Mouse (Mus musculus) hindbrain, embryonic 14.5 days (tissue): Measurements from ENCODE around the gene Tnpo2. TPM values are rescaled to one million over a fixed set of nuclear protein-coding genes. Genes with fewer than 3 reads are reported as not detected.
A peak's percentile ranks its signal among the peaks of the same experiment; 100 is the strongest.

ENCODE experiments used
- ATAC-seq: fragments of 200-750 bp; cut with Nextera tagmentation; 2 replicates; pipeline ENCODE4 v1.8.0; 2017; ENCODE audit warnings: moderate number of reproducible peaks, mild to moderate bottlenecking, moderate TSS enrichment, moderate library complexity; ENCODE audit not compliant: low FRiP score
- DNase-seq: peaks from one replicate; pipeline ENCODE4 v3.0.0-alpha.2; 2015; ENCODE audit warnings: low spot score
- H3K27ac ChIP-seq: fragments of 300-500 bp; sonication (generic); 2 replicates; pipeline ENCODE4 v1.5.1; 2014; ENCODE audit warnings: mild to moderate bottlenecking, moderate library complexity
- H3K27me3 ChIP-seq: fragments of 300-500 bp; sonication (generic); 2 replicates; pipeline ENCODE4 v1.6.1; 2014; ENCODE audit warnings: mild to moderate bottlenecking, low read length, mixed read lengths; ENCODE audit not compliant: control insufficient read depth, insufficient read depth
- H3K36me3 ChIP-seq: fragments of 300-500 bp; sonication (generic); replicated peaks from 2 replicates; pipeline ENCODE4 v1.6.1; 2014; ENCODE audit not compliant: control insufficient read depth, insufficient read depth
- H3K4me1 ChIP-seq: fragments of 300-500 bp; sonication (generic); replicated peaks from 2 replicates; pipeline ENCODE4 v1.6.1; 2014; ENCODE audit warnings: antibody characterized with exemption, low read length, mixed read lengths; ENCODE audit not compliant: control insufficient read depth, insufficient read depth
- H3K4me2 ChIP-seq: fragments of 300-500 bp; sonication (generic); replicated peaks from 2 replicates; pipeline ENCODE4 v1.6.1; 2014; ENCODE audit warnings: mild to moderate bottlenecking, moderate library complexity
- H3K4me3 ChIP-seq: fragments of 300-500 bp; sonication (generic); replicated peaks from 2 replicates; pipeline ENCODE4 v1.5.1; 2014; ENCODE audit warnings: mild to moderate bottlenecking, low read length
- H3K9ac ChIP-seq: fragments of 300-500 bp; sonication (generic); 2 replicates; pipeline ENCODE4 v1.6.1; 2014
- H3K9me3 ChIP-seq: fragments of 300-500 bp; sonication (generic); 2 replicates; pipeline ENCODE4 v1.6.1; 2016; ENCODE audit warnings: low read length; ENCODE audit not compliant: control insufficient read depth
- WGBS: fragments of 180-500 bp; shearing (Covaris S2); extraction: QIAGEN DNeasy Blood & Tissue Kit; methylation state at CpG from one replicate; pipeline ENCODE4 v1.1.7; 2014; 5-methylcytosine and 5-hydroxymethylcytosine counted together
- polyA plus RNA-seq: library from polyadenylated mRNA; unstranded; fragments of >200 nt; fragmentation: Nextera tagmentation; extraction: Ambion mirVana; gene quantifications from 2 replicates; pipeline ENCODE4 v1.2.1, GENCODE M21; 2014

Tnpo2 gene
- polyA plus RNA-seq, 1 experiment from 2014 or later = 42.4 TPM

DNA sequence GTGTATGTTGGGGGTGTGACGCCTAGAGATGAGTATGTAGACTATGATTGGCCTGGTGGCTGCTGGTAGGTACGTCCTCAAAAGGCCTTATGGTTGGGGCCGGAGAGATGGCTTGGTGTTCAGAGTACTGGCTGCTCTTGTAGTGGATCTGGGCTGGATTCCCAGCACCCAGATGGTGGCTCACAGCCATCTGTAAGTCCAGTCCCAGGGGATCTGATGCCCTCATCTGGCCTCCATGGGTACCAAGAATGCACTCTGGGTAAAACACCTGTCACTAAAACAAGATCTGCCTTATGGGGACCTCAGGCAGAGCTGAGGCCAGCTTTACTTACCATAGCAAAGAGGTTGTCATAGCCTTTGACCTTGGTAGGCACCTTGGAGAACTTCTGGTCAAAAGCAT lies 12.9 kb upstream of the Tnpo2 start:
- DNase-seq (no peak), ATAC-seq (no peak)
- H3K27ac ChIP-seq = no peak overlapping the region
- no peaks in the 10 kb centered on the region for H3K9me3 ChIP-seq
- peaks cover 53% of the 10 kb centered on the region for H3K36me3 ChIP-seq
- H3K4me2 ChIP-seq = peak overlapping the region; percentile 86
- H3K27me3 ChIP-seq = no peaks in the 10 kb centered on the region
- peaks cover 29% of the 10 kb centered on the region for H3K4me1 ChIP-seq
- WGBS = 91% methylated on average over 3 of the region's 3 CpGs
- 0 out of 2 replicates have a peak overlapping the region, but pooled peaks have one; percentile 83 for H3K9ac ChIP-seq
- H3K4me3 ChIP-seq = peak overlapping the region; percentile 88; the same call in 1 of the 2 replicates

GRCm38 (mm10) chr8:85025098-85025932 lies 11.4 kb upstream of the Tnpo2 start, which contains the start of gene Asna1:
Asna1 (minus strand) TSS chr8:85025281.
- H3K9ac ChIP-seq = peak within 1 kb of the TSS; percentile 83
- no peaks in the 10 kb centered on the region for H3K27me3 ChIP-seq
- H3K4me2 ChIP-seq = peak within 1 kb of the TSS; percentile 86
- H3K4me3 ChIP-seq = peak within 1 kb of the TSS; percentile 88
- peak; percentile 89 for ATAC-seq
- peaks cover 33% of the 10 kb centered on the region for H3K4me1 ChIP-seq
- H3K36me3 ChIP-seq = peaks cover 45% of the 10 kb centered on the region
- peak within 1 kb of the TSS; percentile 69 for H3K27ac ChIP-seq
- DNase-seq = peak; percentile 89
- no peaks in the 10 kb centered on the region for H3K9me3 ChIP-seq
- WGBS = 8% methylated on average over 30 of the region's 30 CpGs

GRCm38 (mm10) chr8:85026670-85027515 lies 9.8 kb upstream of the Tnpo2 start, which contains the start of gene Trir:
Trir (plus strand) TSS chr8:85026823.
- H3K36me3 ChIP-seq = peaks cover 45% of the 10 kb centered on the region
- peak within 1 kb of the TSS; percentile 100 for H3K9ac ChIP-seq
- no peaks in the 10 kb centered on the region for H3K27me3 ChIP-seq
- H3K4me3 ChIP-seq = peak within 1 kb of the TSS; percentile 100
- peak within 1 kb of the TSS; percentile 86 for H3K4me2 ChIP-seq
- peak; percentile 79 for ATAC-seq
- DNase-seq = peak; percentile 95
- WGBS = under 1% methylated on average over 70 of the region's 75 CpGs
- H3K9me3 ChIP-seq = no peaks in the 10 kb centered on the region
- peaks cover 33% of the 10 kb centered on the region for H3K4me1 ChIP-seq
- peak within 1 kb of the TSS; percentile 91 for H3K27ac ChIP-seq

- ATAC-seq (no peak), DNase-seq (no peak)
- WGBS = 2% methylated on average over 13 of the region's 13 CpGs
- peak overlapping the region; percentile 100 for H3K4me3 ChIP-seq
- H3K4me2 ChIP-seq = peak overlapping the region; percentile 86
- H3K9ac ChIP-seq = peak overlapping the region; percentile 100
- peaks cover 45% of the 10 kb centered on the region for H3K36me3 ChIP-seq
- no peaks in the 10 kb centered on the region for H3K27me3 ChIP-seq
- H3K27ac ChIP-seq = peak overlapping the region; percentile 91
- H3K4me1 ChIP-seq = peaks cover 33% of the 10 kb centered on the region
- no peaks in the 10 kb centered on the region for H3K9me3 ChIP-seq
These were observed 9.2 kb upstream of the Tnpo2 start for GRCm38 (mm10) chr8:85027516-85027855.

DNA sequence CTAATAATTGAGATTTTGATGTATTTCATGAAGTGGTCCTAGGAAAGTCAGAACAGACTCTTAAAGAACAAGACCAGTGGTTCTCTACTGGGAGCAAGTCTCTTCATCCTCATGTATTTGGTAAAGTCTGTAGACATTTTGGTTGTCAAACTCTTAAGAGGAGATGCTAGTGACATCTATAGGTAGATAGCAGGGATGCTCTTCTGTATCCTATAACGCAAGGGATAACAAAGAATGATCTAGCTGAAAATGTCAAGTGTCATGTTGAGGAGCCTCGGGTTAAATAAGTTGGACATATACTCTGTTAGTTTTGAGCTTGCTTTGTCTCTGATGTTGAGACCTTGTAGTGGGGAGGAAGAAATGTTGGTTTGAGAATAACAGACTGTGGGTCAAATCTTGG lies 8.8 kb upstream of the Tnpo2 start:
- H3K27ac ChIP-seq = no peak overlapping the region; the same call in 1 of the 2 replicates
- ATAC-seq (no peak), DNase-seq (peak; percentile 32)
- peaks cover 33% of the 10 kb centered on the region for H3K4me1 ChIP-seq
- 16% methylated on average over 2 of the region's 2 CpGs for WGBS
- peaks cover 45% of the 10 kb centered on the region for H3K36me3 ChIP-seq
- no peaks in the 10 kb centered on the region for H3K27me3 ChIP-seq
- no peaks in the 10 kb centered on the region for H3K9me3 ChIP-seq
- peak overlapping the region; percentile 100 for H3K4me3 ChIP-seq
- peak overlapping the region; percentile 100 for H3K9ac ChIP-seq
- H3K4me2 ChIP-seq = peak overlapping the region; percentile 86

DNA sequence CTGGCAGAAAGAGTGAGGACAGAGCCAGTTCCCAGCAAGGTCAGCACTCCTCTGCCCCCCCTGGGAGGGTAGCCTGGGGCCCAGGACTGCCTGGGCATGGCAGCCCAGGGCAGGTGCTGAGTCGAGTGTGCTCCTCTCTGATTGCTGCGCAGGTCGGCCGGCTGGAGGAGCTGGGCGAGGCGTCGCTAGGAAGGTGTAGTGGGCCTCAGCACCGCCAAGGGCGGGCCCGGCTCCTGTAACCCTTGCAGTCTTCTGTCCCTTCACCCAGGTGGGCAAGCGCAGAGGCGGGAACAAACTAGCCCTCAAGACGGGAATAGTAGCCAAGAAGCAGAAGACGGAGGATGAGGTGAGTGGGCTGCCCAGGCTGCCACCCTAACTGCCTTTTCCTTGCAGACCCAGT lies 7.4 kb upstream of the Tnpo2 start:
- no peaks in the 10 kb centered on the region for H3K9me3 ChIP-seq
- peak overlapping the region; percentile 86 for H3K4me2 ChIP-seq
- H3K4me3 ChIP-seq = no peak overlapping the region
- peaks cover 28% of the 10 kb centered on the region for H3K4me1 ChIP-seq
- ATAC-seq (no peak), DNase-seq (no peak)
- no peaks in the 10 kb centered on the region for H3K27me3 ChIP-seq
- H3K9ac ChIP-seq = peak overlapping the region; percentile 100; the same call in 1 of the 2 replicates
- 92% methylated on average over 14 of the region's 14 CpGs for WGBS
- H3K36me3 ChIP-seq = peaks cover 38% of the 10 kb centered on the region
- H3K27ac ChIP-seq = no peak overlapping the region

DNA sequence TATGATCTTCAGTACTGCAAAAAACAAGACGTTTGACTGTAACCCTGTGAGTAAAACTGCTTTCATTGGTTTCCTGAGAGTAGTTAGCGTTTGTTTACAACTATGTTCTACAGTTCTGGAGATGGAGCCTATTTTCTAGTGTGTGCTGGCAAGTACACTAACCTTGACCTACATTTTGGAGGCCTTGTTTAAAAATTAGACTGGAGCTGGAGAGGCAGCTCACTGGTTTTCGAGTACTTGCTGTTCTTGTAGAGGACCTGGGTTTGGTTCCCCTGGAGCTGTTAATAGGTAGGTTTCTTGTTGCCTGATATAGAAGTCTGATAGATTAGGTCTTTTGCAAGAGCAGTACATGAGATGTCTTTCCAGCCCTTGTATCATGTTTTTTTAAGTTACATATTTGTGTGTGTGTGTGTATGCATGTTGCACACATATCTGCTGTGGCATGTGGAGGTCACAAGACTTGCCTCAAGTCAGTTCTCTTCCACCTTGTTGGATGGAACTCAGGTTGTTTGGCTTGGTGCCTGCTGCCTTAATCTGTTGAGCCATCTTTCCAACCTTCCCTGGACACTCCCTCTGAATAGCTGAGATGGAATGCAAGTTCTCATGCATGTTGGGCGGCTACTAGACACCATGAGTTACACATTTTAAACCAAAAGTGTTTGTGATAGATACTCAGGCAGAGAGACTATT lies 3.9 kb upstream of the Tnpo2 start:
- H3K4me3 ChIP-seq = no peak overlapping the region
- H3K27ac ChIP-seq = no peak overlapping the region
- no peak overlapping the region for H3K4me2 ChIP-seq
- no peak overlapping the region for H3K9ac ChIP-seq
- H3K9me3 ChIP-seq = no peaks in the 10 kb centered on the region
- peaks cover 38% of the 10 kb centered on the region for H3K36me3 ChIP-seq
- ATAC-seq (no peak), DNase-seq (no peak)
- no peaks in the 10 kb centered on the region for H3K27me3 ChIP-seq
- 89% methylated on average over 4 of the region's 4 CpGs for WGBS
- peaks cover 28% of the 10 kb centered on the region for H3K4me1 ChIP-seq

DNA sequence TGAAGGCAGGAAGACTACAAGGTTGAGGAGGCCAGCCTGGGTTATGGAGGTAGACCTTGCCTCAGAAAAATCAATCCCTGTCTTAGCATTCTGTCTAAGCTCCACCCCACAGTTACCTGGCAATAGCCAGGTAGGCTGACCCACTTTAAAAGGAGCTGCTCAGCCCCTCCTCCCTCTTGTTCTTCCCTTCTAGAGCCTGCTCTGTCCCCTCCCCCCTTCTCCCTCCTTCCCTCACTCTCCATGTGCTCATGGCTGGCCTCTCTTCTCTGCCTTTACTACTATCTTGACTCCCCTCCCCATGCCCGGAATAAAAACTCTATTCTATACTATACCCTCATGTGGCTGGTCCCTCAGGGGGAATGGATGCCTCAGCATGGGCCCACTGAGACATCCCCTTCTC lies 2.8 kb upstream of the Tnpo2 start:
- H3K27me3 ChIP-seq = no peaks in the 10 kb centered on the region
- no peak overlapping the region for H3K4me3 ChIP-seq
- ATAC-seq = no peak
- WGBS = 63% methylated on average over 1 of the region's 1 CpGs
- H3K36me3 ChIP-seq = peaks cover 38% of the 10 kb centered on the region
- H3K4me1 ChIP-seq = peaks cover 25% of the 10 kb centered on the region
- no peak overlapping the region for H3K27ac ChIP-seq
- no peaks in the 10 kb centered on the region for H3K9me3 ChIP-seq
- no peak for DNase-seq
- H3K9ac ChIP-seq = no peak overlapping the region
- H3K4me2 ChIP-seq = no peak overlapping the region
